Mouse (Mus musculus) spleen, adult 2 months (tissue): ENCODE results near the gene Car5a.

Experiments used
- CTCF ChIP-seq: fragments of 200-500 bp; IDR thresholded peaks from 2 replicates; pipeline ENCODE4 v1.5.1; 2011; ENCODE audit warnings: mild to moderate bottlenecking, inconsistent platforms; ENCODE audit not compliant: insufficient read depth, insufficient read length, insufficient replicate concordance; ENCODE audit errors: extremely low read depth
- POLR2A ChIP-seq: fragments of 200-500 bp; IDR thresholded peaks from 2 replicates; pipeline ENCODE4 v1.6.1; 2011; ENCODE audit warnings: low read depth, low read length, inconsistent platforms

GRCm38 (mm10) chr8:121897871-121898381, 46.8 kb downstream of the Car5a start:
- TF ChIP-seq POLR2A (no peak), CTCF (no peak)
